Mouse (Mus musculus) kidney, adult 11 months (tissue): Measurements from ENCODE around the gene Glis1.

Source experiments
- DNase-seq: peaks from one replicate; pipeline ENCODE4 v3.0.0; 2022

Gene Glis1

DNA sequence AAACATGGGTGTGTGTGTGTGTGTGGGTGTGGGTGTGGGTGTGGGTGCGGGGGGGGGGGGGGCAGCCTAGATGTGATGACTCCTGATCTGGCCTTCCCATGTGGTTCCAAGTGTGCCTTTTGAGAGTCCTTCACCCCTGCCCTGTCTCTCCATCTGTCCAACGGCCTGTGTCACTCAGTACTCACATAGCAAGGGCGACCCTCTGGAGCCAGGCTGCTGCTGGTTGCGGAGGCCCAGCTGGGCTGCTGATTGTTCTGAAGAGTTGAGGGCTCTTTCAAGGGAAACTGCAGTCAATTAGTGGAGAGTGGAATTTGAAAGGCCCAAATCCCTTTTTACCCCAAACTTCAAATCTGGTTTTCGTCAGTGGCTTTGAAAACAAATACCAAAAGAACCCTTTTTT is 86.4 kb downstream of the Glis1 start:
- no peak for DNase-seq

DNA sequence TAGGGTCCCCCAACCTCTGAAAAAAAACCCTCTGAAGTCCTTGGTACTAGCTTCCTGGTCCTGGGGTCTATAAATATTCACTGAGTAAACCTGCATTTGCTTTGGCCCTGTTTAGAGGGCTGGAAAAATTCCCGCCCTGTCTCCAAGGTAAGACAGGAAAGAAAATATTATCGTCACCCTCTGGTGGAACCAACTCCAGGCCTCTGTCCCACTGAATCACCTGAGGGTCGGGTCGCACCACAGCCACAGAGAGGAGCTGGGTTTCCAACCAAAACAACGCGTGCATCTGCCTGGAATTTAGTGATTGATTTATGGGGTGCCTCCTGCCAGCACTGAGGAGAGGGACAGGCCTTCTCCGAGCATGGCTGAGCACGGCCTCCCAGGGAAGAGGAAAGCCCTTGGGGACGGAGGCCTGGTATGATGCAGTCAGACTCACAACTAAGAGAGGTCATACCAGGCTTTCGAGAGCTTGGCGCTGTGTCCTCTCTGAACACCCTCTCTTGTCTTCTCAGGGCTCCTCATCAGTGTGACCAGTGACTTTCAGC is 89.3 kb downstream of the Glis1 start:
- peak; percentile 47 for DNase-seq

DNA sequence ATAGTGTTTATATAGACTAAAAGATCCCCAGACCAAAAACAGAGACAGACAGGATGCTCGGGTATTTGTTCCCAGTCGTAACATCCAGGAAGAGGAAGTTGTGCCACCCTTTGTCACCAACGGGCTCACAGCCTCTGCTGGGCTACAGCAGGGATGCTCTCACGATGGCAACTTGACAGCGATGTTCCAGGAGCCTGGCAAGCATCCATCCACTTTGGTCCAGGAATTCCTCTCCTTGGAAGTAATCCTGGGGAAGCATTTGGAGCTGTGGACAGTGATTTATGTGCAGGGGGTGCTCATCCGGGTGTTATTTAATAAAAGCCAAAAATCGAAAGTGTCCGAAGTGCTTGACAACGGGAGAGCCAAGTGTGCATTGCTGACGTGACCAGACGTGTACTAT is 100.7 kb downstream of the Glis1 start:
- DNase-seq, result peak; percentile 22

DNA sequence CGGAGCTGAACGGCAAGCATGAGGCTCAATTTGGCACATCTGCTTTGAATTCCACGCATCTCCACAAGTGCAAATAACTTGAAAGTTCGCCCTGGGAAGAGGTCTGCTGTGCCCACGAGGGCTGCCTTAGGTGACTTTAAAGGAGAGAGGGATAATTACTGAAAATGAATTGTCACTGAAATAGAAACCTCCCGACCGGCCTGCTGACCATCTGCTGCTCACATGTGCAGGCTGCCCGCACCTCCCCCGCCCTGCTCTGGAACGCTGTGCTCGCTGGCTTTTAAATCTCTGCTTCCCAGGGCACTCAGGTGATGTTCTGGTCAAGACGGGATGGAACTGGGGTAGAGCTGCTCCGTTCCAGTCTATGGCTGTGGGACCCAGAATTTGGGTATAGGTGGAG is 103.7 kb downstream of the Glis1 start:
- DNase-seq, result no peak

DNA sequence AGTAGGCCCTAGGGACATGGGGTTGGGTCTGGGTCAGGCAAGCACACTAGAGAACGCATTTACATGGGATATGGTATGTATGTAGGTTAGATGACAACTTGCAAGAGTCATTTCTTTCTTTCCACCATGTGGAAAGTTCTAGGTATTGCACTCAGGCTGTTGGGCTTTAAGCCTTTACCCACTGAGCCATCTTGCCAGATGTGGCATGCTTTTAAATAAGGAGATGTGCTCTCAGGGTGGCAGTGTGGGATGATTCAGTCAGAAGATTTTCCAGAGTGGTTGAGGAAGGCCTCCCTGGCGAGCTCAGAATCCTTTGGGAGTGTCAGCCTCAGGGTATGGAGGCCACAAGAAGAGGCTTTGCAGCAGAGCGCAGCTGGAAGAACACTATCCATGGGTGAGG is 104.2 kb downstream of the Glis1 start:
- DNase-seq, result no peak

DNA sequence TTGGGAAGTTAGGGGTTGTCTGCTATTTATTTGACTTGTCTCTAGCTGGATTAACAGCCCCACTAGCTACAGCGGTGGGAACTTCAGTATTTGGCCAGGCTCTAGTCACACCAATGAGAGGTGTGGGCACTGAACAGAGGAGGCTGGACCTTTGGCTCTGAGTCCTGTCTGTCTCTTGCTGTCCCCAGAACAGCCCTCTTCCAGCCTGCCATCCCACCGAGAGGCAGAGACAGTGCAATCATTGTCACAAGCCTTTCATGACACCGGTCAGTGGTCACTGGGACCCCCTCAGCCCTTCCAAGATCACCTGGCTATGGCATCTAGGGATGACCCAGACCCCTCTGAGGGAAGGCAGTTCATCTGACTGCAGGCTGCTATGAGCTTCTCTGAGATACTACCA is 104.6 kb downstream of the Glis1 start:
- no peak for DNase-seq

DNA sequence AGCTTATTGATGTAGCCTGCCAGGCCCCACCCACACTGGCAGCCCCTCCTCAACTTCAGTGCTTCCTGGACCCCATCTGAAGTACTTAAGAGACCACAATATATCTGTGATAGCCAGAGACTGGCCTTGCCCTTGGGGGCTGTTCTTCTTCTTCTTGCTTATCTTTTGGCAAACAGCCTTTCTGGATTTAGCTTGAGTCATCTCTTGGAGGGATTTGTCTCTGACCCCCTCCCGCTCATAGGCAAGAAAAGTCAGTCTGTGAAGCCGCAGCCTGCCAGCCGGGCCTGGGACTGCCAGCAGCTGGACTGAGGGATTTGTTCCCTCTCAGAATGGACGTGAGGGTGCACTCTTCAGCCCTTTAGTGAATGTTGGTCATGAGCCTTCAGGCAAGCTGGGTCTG is 107.4 kb downstream of the Glis1 start:
- no peak for DNase-seq

DNA sequence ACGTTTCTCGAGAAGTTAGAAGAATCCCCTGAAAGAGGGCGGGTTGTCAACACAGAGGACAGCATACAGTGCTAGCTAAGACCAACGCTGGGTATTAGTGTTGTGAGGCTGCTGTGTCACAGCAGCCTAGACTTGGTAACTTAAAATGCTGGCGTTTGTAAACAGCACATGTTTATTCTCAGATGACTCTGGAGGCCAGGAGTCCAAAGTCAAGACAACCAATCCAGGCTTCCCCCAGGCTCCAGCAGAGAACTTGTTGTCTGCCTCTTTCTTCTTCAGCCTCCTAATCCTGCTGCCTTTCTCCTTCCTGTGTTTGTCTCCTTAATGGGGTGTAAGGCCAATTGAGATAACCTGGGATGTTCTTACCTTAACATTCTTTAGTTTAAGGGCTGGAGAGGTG is 110.5 kb downstream of the Glis1 start:
- no peak for DNase-seq

DNA sequence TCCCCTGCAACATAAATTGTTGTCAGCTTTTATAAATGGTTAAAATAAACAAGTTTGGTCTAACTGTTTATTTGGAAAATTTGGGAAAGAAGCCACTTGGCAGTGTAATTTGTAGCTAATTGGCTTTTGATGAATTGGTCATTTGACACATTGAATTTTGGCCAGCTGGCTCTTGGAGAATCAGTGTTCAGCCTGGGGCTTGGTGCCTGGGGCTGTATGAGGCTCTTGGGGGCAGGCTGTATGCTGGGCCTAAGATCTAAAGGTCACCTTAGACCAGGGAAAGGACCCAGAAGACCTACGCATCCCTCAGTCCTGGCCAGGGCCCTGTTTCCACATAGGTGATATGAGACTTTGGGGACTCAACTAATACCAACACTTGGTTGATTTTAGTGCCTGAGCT is 111.3 kb downstream of the Glis1 start:
- DNase-seq, result no peak

DNA sequence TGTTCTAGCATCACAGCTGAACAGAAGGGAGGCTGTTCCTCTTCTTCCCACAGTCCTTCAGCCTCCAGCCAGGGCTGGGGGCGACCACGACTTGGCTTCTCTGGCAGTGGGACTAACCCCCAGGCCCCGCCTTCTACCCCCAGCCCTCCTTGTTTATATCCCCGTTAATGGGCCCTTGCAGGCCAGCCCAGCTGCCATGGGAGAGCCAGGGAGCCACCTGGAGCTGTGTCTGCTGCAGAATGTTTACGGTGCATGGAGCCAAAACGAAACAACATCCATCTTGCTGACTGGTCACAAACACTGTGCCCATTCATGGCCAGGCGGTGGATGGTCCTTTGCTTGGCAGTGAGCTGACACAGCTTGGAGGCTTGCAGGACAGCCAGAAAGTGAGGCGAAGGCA is 112.1 kb downstream of the Glis1 start:
- DNase-seq, result no peak

DNA sequence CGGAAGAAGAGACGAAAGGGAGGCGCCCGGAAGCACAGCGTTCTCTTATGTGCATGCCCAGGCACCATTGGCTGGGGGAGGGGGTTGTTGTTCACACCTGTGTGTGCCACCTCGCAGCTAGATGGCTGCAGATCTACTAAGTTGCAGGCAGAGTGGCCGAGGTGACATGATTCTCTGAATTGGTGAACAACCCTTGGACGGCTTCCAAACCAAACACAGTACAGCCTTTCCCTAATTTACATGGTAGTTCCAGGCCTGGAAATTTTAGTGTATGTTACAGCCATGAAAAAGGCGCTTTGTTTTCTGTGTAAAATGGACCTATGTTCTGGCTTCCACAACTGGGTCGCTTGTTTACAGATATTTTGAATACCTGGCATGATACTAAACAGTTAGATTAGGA is 115.7 kb downstream of the Glis1 start:
- no peak for DNase-seq

DNA sequence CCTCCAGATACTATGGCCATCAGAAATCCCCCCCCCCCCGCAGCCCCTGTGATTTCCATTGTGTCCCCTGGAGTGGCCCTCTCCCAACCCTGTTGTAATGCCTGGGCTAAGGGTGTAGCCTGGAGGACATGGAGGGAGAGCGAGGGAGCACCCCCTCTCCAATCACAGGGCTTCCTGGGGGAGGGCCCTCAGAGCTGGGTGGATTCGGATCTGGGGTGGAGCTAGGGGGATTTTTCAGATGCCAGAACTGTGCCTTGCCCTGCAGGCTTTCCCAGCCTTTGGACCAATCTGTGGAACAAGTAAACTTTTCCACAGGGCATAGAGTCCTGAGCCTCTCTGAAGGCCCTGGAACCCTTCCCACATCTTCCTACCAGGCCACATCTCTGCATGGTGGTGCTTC is 116.2 kb downstream of the Glis1 start:
- DNase-seq, result no peak

DNA sequence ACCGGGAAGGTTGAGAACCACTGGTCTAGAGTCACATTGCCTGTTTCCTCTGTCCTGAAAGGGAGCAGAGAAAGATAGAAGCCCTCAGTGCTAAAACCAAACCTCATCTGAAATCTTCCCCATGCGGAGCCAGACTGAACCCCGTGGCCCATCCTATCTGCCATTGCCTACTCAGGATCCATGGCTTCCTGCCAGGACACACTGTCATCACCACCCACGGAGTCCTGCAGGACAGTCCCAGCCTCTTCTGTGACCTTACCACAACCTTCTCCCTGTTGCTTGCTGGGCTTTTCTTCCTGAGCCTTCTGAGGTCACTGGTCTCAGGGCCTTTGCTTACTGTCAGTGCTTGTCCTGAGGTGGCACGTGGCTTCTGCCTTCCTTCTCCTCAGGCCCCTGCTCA is 118.3 kb downstream of the Glis1 start:
- no peak for DNase-seq

DNA sequence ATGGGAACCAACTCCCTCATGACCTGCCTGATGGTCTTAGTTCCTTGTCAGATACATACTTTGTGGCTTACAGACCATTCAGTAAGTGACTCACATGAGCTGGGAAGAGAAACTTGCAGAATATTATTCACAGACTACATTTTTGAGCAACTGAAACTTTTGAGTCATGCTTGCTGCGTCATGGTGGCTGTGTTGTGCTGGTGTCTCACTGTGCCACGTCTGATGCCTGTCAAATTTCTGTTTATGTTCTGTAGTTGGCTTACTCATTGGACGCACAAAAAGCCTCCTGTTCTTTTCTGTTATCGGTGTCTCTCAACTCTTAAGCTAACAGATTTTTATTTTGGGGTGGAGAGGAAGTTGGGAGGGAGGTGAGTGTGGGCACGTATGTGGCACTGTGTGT is 119.4 kb downstream of the Glis1 start:
- DNase-seq, result no peak

DNA sequence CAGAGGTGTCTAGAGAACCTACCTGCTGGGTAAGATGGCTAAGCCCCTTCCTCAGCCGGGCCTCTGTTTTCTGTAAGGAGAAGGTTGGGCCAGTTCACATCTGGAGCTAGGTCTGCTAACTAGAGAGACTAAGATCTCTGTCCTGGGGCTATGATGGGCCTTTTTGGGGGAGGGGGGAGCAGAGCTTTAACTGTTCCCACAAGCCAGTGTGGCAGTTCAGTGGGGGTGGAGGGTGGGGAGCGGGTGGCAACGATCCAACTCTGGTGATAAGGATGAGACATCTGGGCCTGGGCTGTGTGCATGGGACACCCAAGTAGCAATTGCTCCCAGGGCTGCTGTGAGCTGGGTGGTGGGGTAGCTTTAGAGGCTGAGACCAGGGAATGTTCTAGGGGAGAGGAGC is 124.4 kb downstream of the Glis1 start:
- DNase-seq, result no peak

DNA sequence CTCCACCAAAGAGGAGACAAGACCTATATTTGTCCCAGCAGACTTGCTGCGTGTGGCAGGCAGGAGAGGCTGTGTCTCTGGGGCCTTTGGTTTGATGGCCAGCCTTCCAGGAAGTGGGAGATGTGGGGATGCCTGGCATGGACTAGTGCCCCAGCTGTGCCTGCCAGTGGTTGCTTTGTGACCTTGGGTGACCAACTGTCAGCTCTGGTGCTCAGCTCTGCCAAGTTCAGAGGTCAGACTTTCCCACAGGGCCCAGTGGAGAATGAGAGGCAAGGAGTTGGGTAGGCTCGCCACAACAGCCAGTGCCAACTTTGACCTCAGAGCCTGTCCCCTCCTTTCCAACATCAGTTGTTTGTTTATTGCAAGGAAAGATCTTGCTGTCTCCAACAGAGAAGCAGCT is 126.7 kb downstream of the Glis1 start:
- DNase-seq, result no peak

DNA sequence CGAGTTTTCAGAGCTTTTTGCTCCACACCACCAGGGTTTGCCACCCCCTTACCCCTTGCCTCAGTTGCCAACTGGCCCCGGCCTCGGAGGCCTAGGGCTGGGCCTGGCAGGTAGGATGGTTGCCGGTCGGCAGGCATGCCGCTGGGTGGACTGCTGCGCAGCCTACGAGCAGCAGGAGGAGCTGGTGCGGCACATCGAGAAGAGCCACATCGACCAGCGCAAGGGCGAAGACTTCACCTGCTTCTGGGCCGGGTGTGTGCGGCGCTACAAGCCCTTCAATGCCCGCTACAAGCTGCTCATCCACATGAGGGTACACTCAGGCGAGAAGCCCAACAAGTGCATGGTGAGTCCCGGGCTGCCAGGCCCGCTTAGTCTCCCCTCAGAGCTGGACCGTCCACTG is 133.8 kb downstream of the Glis1 start:
- no peak for DNase-seq

DNA sequence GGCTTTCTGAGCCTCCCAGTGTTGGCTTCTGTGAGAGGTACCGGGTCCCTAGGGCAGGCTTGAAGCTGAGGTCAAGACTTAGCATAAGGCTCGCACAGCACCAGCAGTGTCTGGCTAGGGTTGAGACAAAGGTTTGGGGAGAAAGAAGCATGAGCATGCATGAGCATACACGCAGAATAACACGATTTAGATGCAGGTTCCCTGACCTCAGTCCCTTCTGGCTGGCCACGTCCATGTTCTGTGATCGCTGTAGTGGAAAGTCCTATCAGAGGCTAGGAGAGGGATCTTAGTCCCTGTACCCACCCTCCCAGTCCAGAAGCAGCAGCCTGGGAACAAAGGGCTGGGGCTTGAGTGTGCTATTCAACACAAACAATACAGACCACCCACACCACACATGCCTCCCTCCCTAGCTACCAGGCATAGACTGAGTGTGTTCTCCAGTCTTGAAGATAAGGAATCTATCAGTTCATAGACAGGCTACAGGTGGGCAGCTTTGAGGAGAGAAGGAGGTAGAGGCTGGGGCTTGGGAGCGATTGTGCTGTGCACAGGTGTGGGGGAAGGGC is 134.6 kb downstream of the Glis1 start:
- no peak for DNase-seq

DNA sequence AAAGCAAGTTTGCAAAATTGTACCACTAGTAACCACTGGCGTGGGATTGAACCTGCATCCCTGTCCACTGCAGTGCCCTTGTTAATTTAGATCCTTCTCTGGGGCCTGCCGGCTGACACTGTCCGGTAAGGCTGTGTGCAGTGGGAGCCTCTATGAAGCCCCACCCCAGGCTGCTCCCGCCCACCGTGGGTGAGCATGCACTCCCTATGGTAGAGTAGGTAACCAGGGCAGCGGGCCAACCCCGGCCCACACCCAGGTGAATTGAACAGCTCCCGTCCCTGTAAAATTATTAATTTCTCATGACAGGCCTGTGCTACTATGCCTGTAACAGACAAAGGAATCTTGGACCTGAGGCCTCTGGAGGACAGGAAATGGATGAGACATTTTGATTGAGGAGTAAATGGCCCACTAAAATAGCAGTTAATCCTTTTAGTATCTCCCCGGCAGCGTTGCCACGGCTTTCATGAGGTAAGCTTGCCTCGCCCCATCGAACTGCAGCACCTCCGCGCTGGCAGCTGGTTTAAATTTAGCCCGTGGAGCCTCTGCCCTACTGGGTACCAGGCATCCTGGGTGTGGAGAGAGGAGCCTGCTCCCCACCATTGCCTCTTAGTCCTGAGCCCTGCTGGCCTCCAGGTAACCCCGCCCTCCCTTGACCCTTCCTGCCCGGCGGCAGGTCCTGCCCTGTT is 136.1 kb downstream of the Glis1 start:
- no peak for DNase-seq

DNA sequence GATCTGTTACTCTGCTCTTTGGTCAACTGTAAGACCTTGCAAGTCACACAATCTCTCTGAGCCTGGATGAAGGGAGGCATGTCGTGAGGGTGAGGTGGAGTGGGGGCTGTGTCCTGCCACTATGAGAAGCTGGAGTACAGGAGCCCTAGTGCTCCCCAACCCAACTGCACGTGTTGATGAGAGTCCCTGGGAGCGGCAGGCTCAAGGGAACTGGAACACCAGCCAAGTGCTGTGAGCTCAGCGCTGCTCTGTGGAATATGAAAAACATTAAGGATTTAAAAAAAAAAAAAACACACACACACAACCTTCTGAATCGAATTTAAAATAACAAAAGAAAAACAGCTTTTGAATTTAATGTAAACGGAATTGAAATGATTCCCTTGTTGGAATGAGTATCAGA is 141.4 kb downstream of the Glis1 start:
- no peak for DNase-seq

DNA sequence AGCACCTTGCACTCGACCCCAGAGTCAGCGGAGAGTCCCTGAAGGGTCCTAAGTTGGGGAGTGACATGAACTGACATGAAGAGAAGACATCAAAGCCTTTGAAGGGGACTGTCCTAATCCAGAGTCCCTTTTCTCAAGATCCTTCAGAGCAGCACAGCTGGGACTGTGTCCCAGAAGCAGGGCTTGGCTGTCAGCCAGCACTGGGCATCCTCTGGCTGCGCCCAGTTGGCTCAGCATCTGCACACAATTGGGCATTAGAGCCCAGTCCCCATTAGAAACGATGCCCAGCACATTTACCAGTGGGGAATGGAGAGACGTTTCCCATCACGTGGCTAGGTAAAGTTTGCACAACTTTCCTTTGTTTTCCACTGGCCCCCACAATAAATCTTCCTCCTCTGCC is 142.4 kb downstream of the Glis1 start:
- no peak for DNase-seq

DNA sequence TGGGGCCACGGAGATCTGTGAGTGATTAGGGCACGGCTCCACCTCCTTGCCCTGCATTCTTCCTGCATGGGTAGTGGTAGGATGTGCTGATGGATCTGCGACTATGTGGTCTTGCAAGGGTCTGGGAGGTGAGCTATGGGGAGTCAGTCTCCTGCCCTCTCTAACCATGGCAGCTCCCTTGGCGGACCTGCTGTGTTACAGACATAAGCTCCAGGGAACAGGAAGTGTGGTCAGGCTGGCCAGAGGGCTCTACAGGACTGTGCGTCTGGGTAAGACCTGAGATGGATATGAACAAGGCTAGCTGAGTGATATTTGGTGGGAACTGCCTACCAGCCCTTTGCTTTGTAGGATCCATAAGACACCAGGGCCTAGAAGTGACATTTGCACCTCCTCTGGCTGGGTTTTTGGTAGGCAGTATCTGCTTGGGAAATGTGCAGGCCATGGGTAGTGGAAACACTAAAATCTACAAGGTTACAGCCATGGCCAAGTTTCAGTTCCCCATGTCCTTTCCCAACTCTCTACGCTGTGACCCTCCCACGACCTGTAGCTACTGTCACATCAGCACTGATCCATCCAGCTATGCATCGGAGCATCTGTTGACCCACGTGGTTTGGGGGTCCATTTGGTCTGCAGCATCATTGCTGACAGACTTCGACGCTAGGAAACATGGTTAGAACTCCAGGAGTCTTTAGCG is 142.9 kb downstream of the Glis1 start:
- DNase-seq, result no peak

DNA sequence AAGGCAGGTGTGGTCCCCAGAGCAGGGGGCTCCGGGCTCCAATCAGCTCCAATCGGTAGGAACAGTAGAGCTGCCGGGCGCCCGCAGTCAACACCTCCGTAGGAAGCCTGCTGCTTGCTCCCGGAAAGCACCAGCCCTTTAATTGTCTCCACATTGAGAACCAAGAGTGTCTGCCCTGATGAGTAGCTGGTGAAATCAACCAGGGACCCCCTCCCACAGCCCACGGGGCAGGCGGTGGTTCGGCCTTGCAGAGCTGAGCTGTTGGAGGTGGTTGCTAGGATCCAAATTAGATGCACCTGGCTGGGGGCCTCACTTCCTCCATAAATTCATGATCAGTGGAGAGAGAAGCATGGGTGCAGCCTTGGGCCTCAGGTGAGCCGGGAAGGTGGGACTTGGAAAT is 146.5 kb downstream of the Glis1 start:
- DNase-seq, result no peak

DNA sequence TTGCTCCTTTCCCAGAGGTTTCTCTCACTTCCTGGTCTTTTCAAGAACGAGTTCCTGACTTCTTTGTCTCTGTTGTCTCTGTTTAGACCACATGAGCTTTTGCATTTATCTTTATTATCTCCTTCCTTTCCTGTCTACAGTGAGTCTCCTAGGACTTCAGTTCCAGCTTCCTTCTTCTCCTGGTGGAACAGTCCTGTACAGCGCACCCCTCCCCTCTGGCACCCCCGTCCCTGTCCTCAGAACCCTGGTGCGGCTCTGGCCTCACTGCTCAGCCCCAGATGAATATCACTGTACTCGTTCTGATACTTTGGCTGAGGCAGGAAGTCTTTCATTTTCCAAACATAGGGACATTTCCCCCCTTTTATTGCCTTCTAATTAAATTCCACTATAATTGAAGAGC is 152.0 kb downstream of the Glis1 start:
- no peak for DNase-seq

DNA sequence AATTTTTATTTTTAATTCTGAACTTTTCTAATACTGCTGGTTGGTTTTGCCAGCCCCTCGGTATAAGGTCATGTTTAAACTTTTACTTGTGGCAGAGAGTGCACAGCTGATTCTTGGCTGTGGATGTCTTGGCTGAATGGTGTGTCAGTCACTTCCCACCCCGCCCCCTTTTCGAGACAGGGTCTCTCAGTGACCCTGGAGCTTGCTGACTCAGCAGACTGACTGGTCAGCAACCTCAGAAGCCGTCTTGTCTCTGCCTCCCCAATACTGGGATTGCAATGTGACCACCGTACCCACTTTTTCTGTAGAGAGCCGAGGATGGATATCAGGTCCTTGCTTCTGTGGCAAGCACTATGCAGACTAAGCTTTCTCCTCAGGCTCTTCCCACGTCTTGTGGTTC is 154.2 kb downstream of the Glis1 start:
- DNase-seq, result no peak
